Mouse (Mus musculus) splenic B cell, adult 2 months (primary cell): ENCODE results near the gene Ttll11.

Experiments used
- DNase-seq: peaks from one replicate; pipeline ENCODE4 v3.0.0-alpha.2; 2011; ENCODE audit warnings: low read depth, low spot score
- H3K27me3 ChIP-seq: 2 replicates; pipeline ENCODE4 v1.6.1; 2012; ENCODE audit warnings: mild to moderate bottlenecking, low read length, moderate library complexity, mixed read lengths; ENCODE audit not compliant: control insufficient read depth, poor library complexity, insufficient read depth, severe bottlenecking
- H3K36me3 ChIP-seq: 2 replicates; pipeline ENCODE4 v1.6.1; 2012; ENCODE audit warnings: mild to moderate bottlenecking, low read length, moderate library complexity, mixed read lengths; ENCODE audit not compliant: control insufficient read depth, poor library complexity, insufficient read depth, severe bottlenecking

Gene Ttll11

GRCm38 (mm10) chr2:35775651-35776055 is 204.1 kb downstream of the Ttll11 start:
- DNase-seq, result no peak
- H3K36me3 ChIP-seq, result no peaks in the 10 kb centered on the region
- H3K27me3 ChIP-seq, result no peaks in the 10 kb centered on the region

- no peak for DNase-seq
- H3K36me3 ChIP-seq, result no peaks in the 10 kb centered on the region
- H3K27me3 ChIP-seq, result no peaks in the 10 kb centered on the region
Observed at GRCm38 (mm10) chr2:35770541-35770940, 209.2 kb downstream of the Ttll11 start.

- DNase-seq, result no peak
- Histone ChIP-seq H3K36me3 (no peaks in the 10 kb centered on the region), H3K27me3 (no peaks in the 10 kb centered on the region)
Observed at GRCm38 (mm10) chr2:35769398-35769797, 210.3 kb downstream of the Ttll11 start.

- DNase-seq, result no peak
- Histone ChIP-seq H3K36me3 (no peaks in the 10 kb centered on the region), H3K27me3 (no peaks in the 10 kb centered on the region)
Observed at GRCm38 (mm10) chr2:35768538-35769238, 211.0 kb downstream of the Ttll11 start.

GRCm38 (mm10) chr2:35767834-35768537 is 211.7 kb downstream of the Ttll11 start:
- Histone ChIP-seq H3K36me3 (no peaks in the 10 kb centered on the region), H3K27me3 (no peaks in the 10 kb centered on the region)
- no peak for DNase-seq

- no peak for DNase-seq
- H3K36me3 ChIP-seq, result no peaks in the 10 kb centered on the region
- H3K27me3 ChIP-seq, result no peaks in the 10 kb centered on the region
Observed at GRCm38 (mm10) chr2:35764328-35764727, 215.4 kb downstream of the Ttll11 start.

GRCm38 (mm10) chr2:35763818-35764217 is 215.9 kb downstream of the Ttll11 start:
- no peak for DNase-seq
- Histone ChIP-seq H3K27me3 (no peaks in the 10 kb centered on the region), H3K36me3 (no peaks in the 10 kb centered on the region)

GRCm38 (mm10) chr2:35761458-35761857 is 218.3 kb downstream of the Ttll11 start:
- Histone ChIP-seq H3K27me3 (no peaks in the 10 kb centered on the region), H3K36me3 (no peaks in the 10 kb centered on the region)
- DNase-seq, result no peak

GRCm38 (mm10) chr2:35760867-35761266 is 218.8 kb downstream of the Ttll11 start:
- Histone ChIP-seq H3K27me3 (no peaks in the 10 kb centered on the region), H3K36me3 (no peaks in the 10 kb centered on the region)
- no peak for DNase-seq

- no peaks in the 10 kb centered on the region for H3K36me3 ChIP-seq
- H3K27me3 ChIP-seq, result no peaks in the 10 kb centered on the region
- no peak for DNase-seq
Observed at GRCm38 (mm10) chr2:35760352-35760751, 219.4 kb downstream of the Ttll11 start.

- peak; percentile 78 for DNase-seq
- no peaks in the 10 kb centered on the region for H3K27me3 ChIP-seq
- no peaks in the 10 kb centered on the region for H3K36me3 ChIP-seq
Observed at GRCm38 (mm10) chr2:35756467-35756866, 223.2 kb downstream of the Ttll11 start.

- no peaks in the 10 kb centered on the region for H3K36me3 ChIP-seq
- H3K27me3 ChIP-seq, result no peaks in the 10 kb centered on the region
- no peak for DNase-seq
Observed at GRCm38 (mm10) chr2:35751781-35752505, 227.8 kb downstream of the Ttll11 start.

GRCm38 (mm10) chr2:35750533-35751141 is 229.1 kb downstream of the Ttll11 start:
- no peak for DNase-seq
- H3K36me3 ChIP-seq, result no peaks in the 10 kb centered on the region
- no peaks in the 10 kb centered on the region for H3K27me3 ChIP-seq

GRCm38 (mm10) chr2:35747371-35748035 is 232.2 kb downstream of the Ttll11 start:
- H3K27me3 ChIP-seq, result no peaks in the 10 kb centered on the region
- H3K36me3 ChIP-seq, result no peaks in the 10 kb centered on the region
- no peak for DNase-seq
